In genomic region chr13:5869842-5870241, GRCm38 (mm10) we compare ENCODE assay signal across 8 mouse cellular contexts. TPM values are rescaled to one million over a fixed set of nuclear protein-coding genes. Genes with fewer than 3 reads are reported as not detected.
DNase-seq lines count a peak whose midpoint lies in the region; ATAC-seq and TF ChIP-seq lines count a peak whose summit lies in the region.

No protein-coding gene starts in this region.

- no peak overlapping the region for H3K9ac ChIP-seq in kidney, postnatal 0 days (ENCODE audit: low read depth, low read length)
- H3K9ac ChIP-seq in heart, embryonic 14.5 days (ENCODE audit: low read length) = peak overlapping the region; percentile 27; the same call in 1 of the 2 replicates

- no peaks in the 10 kb centered on the region for H3K4me1 ChIP-seq in kidney, postnatal 0 days (replicated peaks; ENCODE audit: insufficient read depth, low read length)
- peaks cover 16 to 38% of the 10 kb centered on the region in 2 experiments for H3K4me1 ChIP-seq in heart, embryonic 14.5 days (ENCODE audit: control insufficient read depth in 2 of 2, insufficient read depth in 2 of 2, low read length in 2 of 2)

- no peak for TF ChIP-seq CTCF in kidney, postnatal 0 days (IDR thresholded peaks at IDR 0.05; ENCODE audit: low read depth)

- H3K36me3 ChIP-seq in kidney, postnatal 0 days (ENCODE audit: insufficient read depth, low read length) = peaks cover 30% of the 10 kb centered on the region
- H3K36me3 ChIP-seq in heart, embryonic 14.5 days (ENCODE audit: control insufficient read depth, insufficient read depth, low read length) = peaks cover 48% of the 10 kb centered on the region

- H3K4me3 ChIP-seq in kidney, postnatal 0 days (replicated peaks; ENCODE audit: low read depth, low read length) = no peak overlapping the region
- H3K4me3 ChIP-seq in heart, embryonic 14.5 days (ENCODE audit: control insufficient read depth in 1 of 2, insufficient read depth in 1 of 2, low read depth in 1 of 2, low read length in 2 of 2) = no peak overlapping the region

- no peaks in the 10 kb centered on the region for H3K9me3 ChIP-seq in kidney, postnatal 0 days (replicated peaks; ENCODE audit: low read length)
- no peaks in the 10 kb centered on the region for H3K9me3 ChIP-seq in heart, embryonic 14.5 days (ENCODE audit: control insufficient read depth, low read length)

- H3K4me2 ChIP-seq in kidney, postnatal 0 days (ENCODE audit: low read length) = no peak overlapping the region
- peak overlapping the region; percentile 34 for H3K4me2 ChIP-seq in heart, embryonic 14.5 days (ENCODE audit: low read length)

- peak; percentile 22 for DNase-seq in kidney, postnatal 0 days (ENCODE audit: low spot score)
- DNase-seq in kidney, adult 11 months = no peak
- peak; percentile 50 for DNase-seq in embryo, embryonic 10.5 days (ENCODE audit: low spot score)
- peak; percentile 75 for DNase-seq in lung, postnatal 25 days (ENCODE audit: low spot score)
- DNase-seq in testis, postnatal 10 days (ENCODE audit: low spot score) = no peak
- DNase-seq in cerebellum, postnatal 14 days = no peak
- DNase-seq in spleen, adult 12 weeks (ENCODE audit: low spot score) = no peak

- no peaks in the 10 kb centered on the region for H3K27me3 ChIP-seq in kidney, postnatal 0 days (ENCODE audit: insufficient read depth, low read length)
- no peaks in the 10 kb centered on the region for H3K27me3 ChIP-seq in heart, embryonic 14.5 days (ENCODE audit: control insufficient read depth, insufficient read depth, low read length)

- no peak for ATAC-seq in kidney, postnatal 0 days (replicated peaks; ENCODE audit: low FRiP score, low read depth)
- ATAC-seq in heart, embryonic 14.5 days (ENCODE audit: insufficient number of reproducible peaks, insufficient read depth, low FRiP score, low read depth) = no peak

- 44% methylated on average over 7 of the region's 7 CpGs for WGBS in kidney, postnatal 0 days
- 8% methylated on average over 7 of the region's 7 CpGs for WGBS in heart, embryonic 14.5 days

- H3K27ac ChIP-seq in kidney, postnatal 0 days = no peak overlapping the region
- H3K27ac ChIP-seq in heart, embryonic 14.5 days (replicated peaks in 1 of 2; ENCODE audit: control insufficient read depth in 1 of 2, insufficient read depth in 1 of 2, low read depth in 2 of 2, low read length in 2 of 2) = peak overlapping the region; percentile 51 to 54

RNA-seq across cellular contexts. Expression of gene Klf6, which starts 8.6 kb away (rescaled TPM):
- polyA plus RNA-seq in kidney, postnatal 0 days (2015; fragmentation: Nextera tagmentation; extraction: Ambion mirVana) = 50.3 and 62.0 TPM in 2 replicates
- 65.4 and 70.9 TPM in 2 replicates for polyA plus RNA-seq in heart, embryonic 14.5 days (2014; fragmentation: Nextera tagmentation; extraction: Ambion mirVana)

Comparison
In these comparisons a context has a peak if more than half of its experiments do, and no peak if none do; other contexts are left out.
1. DNase-seq: peak in kidney, postnatal 0 days (single experiment), embryo, embryonic 10.5 days (single experiment) and lung, postnatal 25 days (single experiment); none in kidney, adult 11 months (single experiment), testis, postnatal 10 days (single experiment), cerebellum, postnatal 14 days (0 of 2) and spleen, adult 12 weeks (single experiment).